Mouse (Mus musculus): Measurements from ENCODE around the gene Frmd4b. TPM values are rescaled to one million over a fixed set of nuclear protein-coding genes. Genes with fewer than 3 reads are reported as not detected.
"Not testable (repeated sequence)": the region's sequence is repeated elsewhere in the genome, so short reads cannot be mapped to it uniquely, and the experiment has no call there.

The Frmd4b gene
- polyA plus RNA-seq, 1 experiment: 6.8 TPM

DNA sequence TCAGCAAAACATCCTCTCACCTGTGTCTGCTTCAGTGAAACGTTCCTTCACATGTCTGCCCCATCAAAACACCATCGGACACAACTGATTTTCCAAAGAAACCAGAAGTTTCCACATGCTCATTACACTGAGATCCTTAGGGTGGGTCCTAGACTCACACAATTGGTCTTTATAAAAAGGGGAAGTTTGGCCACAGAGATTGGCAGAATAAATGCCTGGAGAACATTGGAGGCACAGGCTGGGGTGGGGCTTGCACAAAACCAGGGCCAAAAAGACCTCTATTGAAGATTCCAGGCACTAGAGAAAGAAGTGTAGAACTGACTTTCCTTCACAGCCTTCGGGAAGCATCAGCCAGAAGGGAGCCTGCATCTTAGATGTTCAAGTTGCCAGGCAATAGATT lies 343.6 kb downstream of the Frmd4b start:
- no peak overlapping the region for H3K4me3 ChIP-seq (ENCODE audit: control insufficient read depth, low read depth, low read length)
- no peak for TF ChIP-seq CTCF (IDR thresholded peaks at IDR 0.05; ENCODE audit: control insufficient read depth, insufficient read depth, insufficient replicate concordance, low read depth, low read length)
- no peak for TF ChIP-seq POLR2A (IDR thresholded peaks at IDR 0.05; ENCODE audit: control insufficient read depth, low read depth, low read length)
- H3K27me3 ChIP-seq (ENCODE audit: control insufficient read depth, insufficient read depth, low read length): no peaks in the 10 kb centered on the region
- H3K27ac ChIP-seq (ENCODE audit: control insufficient read depth, insufficient read depth, low read depth, low read length): no peak overlapping the region
- no peaks in the 10 kb centered on the region for H3K36me3 ChIP-seq (ENCODE audit: control insufficient read depth, insufficient read depth, low read length)
- H3K4me1 ChIP-seq (ENCODE audit: control insufficient read depth, insufficient read depth, low read length): no peaks in the 10 kb centered on the region; the same call in 1 of the 2 replicates

DNA sequence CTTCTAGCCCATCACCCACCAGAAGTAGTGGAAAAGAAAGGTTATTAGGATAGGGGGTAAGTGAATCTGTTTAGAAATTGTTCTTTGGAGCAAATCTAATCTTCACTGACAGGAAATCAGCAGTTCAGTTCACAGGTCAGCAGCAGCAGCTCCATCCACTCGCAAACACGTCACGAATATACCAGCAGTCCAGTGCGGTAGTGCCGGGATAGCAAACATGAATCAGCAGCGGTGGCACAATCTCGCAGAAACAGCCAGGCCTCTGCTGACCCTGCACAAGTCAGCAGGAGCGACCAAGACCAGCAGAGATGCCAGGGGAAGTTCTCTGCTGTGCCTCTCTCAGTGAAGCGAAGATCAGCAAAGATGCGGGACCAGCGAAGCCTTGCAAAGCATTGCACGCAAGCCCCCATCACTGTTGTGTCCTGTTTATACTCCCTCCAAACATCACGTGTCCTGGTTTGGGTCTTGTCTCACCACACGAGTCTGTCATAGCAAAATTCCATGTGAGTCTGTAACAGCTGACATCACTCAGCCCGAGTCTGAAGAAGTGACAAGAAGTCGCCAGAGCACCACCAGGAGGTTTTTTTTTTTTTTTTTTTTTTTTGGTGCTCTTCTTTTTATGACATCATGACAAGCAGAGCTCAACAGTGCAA lies 344.2 kb downstream of the Frmd4b start:
- Histone ChIP-seq H3K27me3 (ENCODE audit: control insufficient read depth, insufficient read depth, low read length) (no peaks in the 10 kb centered on the region), H3K4me1 (ENCODE audit: control insufficient read depth, insufficient read depth, low read length) (no peaks in the 10 kb centered on the region), H3K27ac (ENCODE audit: control insufficient read depth, insufficient read depth, low read depth, low read length) (no peak overlapping the region), H3K4me3 (ENCODE audit: control insufficient read depth, low read depth, low read length) (no peak overlapping the region), H3K36me3 (ENCODE audit: control insufficient read depth, insufficient read depth, low read length) (no peaks in the 10 kb centered on the region)
- TF ChIP-seq CTCF (IDR thresholded peaks at IDR 0.05; ENCODE audit: control insufficient read depth, insufficient read depth, insufficient replicate concordance, low read depth, low read length): no peak

DNA sequence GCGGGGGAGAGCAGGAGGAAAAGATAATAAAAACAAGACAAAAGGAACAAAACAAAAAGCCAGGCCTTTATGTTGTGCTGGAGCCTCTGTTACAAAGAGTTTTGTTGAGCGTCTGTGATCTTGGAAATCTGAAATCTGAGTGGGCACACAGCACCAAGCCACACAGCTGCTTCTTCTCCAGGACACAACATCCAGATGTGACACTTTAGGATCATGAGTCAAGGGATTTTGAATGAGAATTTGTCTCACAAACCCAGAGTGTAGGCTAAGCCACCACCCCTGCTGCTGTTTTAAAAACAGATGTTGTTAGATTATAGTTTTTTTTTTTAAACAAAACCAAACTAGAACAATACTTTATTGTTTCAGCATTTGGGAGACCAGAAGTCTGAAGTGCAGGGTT lies 345.0 kb downstream of the Frmd4b start:
- no peaks in the 10 kb centered on the region for H3K27me3 ChIP-seq (ENCODE audit: control insufficient read depth, insufficient read depth, low read length)
- no peak overlapping the region for H3K4me3 ChIP-seq (ENCODE audit: control insufficient read depth, low read depth, low read length)
- no peaks in the 10 kb centered on the region for H3K4me1 ChIP-seq (ENCODE audit: control insufficient read depth, insufficient read depth, low read length)
- no peak for TF ChIP-seq CTCF (IDR thresholded peaks at IDR 0.05; ENCODE audit: control insufficient read depth, insufficient read depth, insufficient replicate concordance, low read depth, low read length)
- TF ChIP-seq POLR2A (IDR thresholded peaks at IDR 0.05; ENCODE audit: control insufficient read depth, low read depth, low read length): no peak
- H3K27ac ChIP-seq (ENCODE audit: control insufficient read depth, insufficient read depth, low read depth, low read length): no peak overlapping the region
- no peaks in the 10 kb centered on the region for H3K36me3 ChIP-seq (ENCODE audit: control insufficient read depth, insufficient read depth, low read length)

DNA sequence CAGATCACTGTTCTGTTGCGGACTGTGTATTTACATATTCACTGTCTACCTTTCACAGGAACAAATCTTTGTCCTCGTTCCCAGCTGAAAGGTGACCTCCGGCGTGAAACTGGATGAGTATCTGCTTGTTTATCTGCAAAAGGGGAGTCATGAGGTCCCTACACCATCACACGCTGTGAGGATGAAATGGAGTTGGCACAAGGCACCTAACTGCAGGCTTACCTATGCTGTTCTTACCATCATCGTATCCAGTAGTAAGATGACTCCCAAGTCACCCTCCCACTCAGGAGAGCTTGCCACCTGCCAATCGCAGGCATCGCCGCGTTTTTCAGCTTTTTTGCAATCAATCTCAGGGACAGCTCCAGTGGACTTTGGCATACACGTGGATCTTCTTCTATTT lies 347.7 kb downstream of the Frmd4b start:
- no peak for TF ChIP-seq CTCF (IDR thresholded peaks at IDR 0.05; ENCODE audit: control insufficient read depth, insufficient read depth, insufficient replicate concordance, low read depth, low read length)
- no peak for TF ChIP-seq POLR2A (IDR thresholded peaks at IDR 0.05; ENCODE audit: control insufficient read depth, low read depth, low read length)
- H3K27ac ChIP-seq (ENCODE audit: control insufficient read depth, insufficient read depth, low read depth, low read length): no peak overlapping the region
- H3K36me3 ChIP-seq (ENCODE audit: control insufficient read depth, insufficient read depth, low read length): no peaks in the 10 kb centered on the region
- no peaks in the 10 kb centered on the region for H3K27me3 ChIP-seq (ENCODE audit: control insufficient read depth, insufficient read depth, low read length)
- H3K4me3 ChIP-seq (ENCODE audit: control insufficient read depth, low read depth, low read length): no peak overlapping the region
- no peaks in the 10 kb centered on the region for H3K4me1 ChIP-seq (ENCODE audit: control insufficient read depth, insufficient read depth, low read length)

DNA sequence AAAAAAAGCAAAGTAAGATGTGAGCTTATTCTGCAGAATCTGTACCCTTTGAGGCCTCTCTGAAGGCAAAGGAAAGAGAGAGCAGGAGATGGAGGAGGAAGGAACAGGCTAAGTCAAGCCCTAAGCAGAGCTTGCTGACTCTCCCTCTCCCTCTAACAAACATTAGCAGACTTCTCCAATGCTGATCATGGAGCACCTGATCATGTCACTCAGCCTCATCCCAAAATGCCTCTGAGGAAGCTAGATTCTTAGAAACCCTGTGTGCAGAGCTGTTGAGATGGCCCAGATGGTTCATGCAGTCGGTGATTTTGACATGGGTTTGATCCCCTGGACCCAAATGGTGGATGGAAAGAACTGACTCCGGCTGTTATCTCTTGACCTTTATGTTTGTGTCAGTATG lies 350.2 kb downstream of the Frmd4b start:
- Histone ChIP-seq H3K36me3 (ENCODE audit: control insufficient read depth, insufficient read depth, low read length) (no peaks in the 10 kb centered on the region), H3K4me1 (ENCODE audit: control insufficient read depth, insufficient read depth, low read length) (no peaks in the 10 kb centered on the region), H3K27me3 (ENCODE audit: control insufficient read depth, insufficient read depth, low read length) (no peaks in the 10 kb centered on the region), H3K4me3 (ENCODE audit: control insufficient read depth, low read depth, low read length) (no peak overlapping the region), H3K27ac (ENCODE audit: control insufficient read depth, insufficient read depth, low read depth, low read length) (no peak overlapping the region)
- TF ChIP-seq CTCF (IDR thresholded peaks at IDR 0.05; ENCODE audit: control insufficient read depth, insufficient read depth, insufficient replicate concordance, low read depth, low read length) (no peak), POLR2A (IDR thresholded peaks at IDR 0.05; ENCODE audit: control insufficient read depth, low read depth, low read length) (no peak)

DNA sequence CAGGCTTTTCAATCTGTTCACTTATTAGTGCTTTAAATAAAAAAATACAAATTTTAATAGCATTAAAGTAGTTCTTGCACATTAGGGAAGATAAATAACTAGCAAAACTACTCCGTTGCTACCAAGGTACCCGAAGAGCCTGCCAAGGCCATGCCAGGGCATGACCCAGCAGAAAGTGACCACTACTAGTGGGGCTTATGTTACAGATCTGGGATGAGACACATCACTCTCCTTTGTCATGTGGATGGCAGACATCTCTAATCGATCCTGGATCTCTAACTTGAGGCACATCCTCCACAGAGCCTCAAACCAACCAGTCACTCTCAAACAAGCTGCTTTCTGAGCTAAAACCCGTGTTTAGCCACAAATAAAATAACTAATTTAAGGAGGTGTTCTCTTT lies 350.7 kb downstream of the Frmd4b start:
- H3K4me1 ChIP-seq (ENCODE audit: control insufficient read depth, insufficient read depth, low read length): no peaks in the 10 kb centered on the region
- no peak for TF ChIP-seq CTCF (IDR thresholded peaks at IDR 0.05; ENCODE audit: control insufficient read depth, insufficient read depth, insufficient replicate concordance, low read depth, low read length)
- no peak for TF ChIP-seq POLR2A (IDR thresholded peaks at IDR 0.05; ENCODE audit: control insufficient read depth, low read depth, low read length)
- no peaks in the 10 kb centered on the region for H3K36me3 ChIP-seq (ENCODE audit: control insufficient read depth, insufficient read depth, low read length)
- no peak overlapping the region for H3K4me3 ChIP-seq (ENCODE audit: control insufficient read depth, low read depth, low read length)
- no peaks in the 10 kb centered on the region for H3K27me3 ChIP-seq (ENCODE audit: control insufficient read depth, insufficient read depth, low read length)
- no peak overlapping the region for H3K27ac ChIP-seq (ENCODE audit: control insufficient read depth, insufficient read depth, low read depth, low read length)

DNA sequence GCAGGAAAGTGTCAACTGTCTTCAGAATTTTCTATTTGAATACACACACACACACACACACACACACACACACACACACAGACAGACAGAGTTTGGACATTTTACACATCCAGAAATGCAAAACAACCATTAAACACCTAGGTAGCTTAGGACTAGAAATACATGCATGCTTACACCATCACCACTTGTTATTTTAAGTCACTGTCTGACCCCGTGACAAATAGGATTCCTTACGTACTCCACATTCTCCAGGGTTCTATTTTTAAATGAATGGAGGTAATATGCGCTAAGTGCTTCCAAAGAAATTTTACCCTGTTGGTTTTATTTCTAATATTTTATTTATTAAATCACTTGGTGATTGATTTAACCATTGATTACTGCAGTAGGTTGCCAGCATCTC lies 351.6 kb downstream of the Frmd4b start:
- Histone ChIP-seq H3K4me1 (ENCODE audit: control insufficient read depth, insufficient read depth, low read length) (no peaks in the 10 kb centered on the region), H3K4me3 (ENCODE audit: control insufficient read depth, low read depth, low read length) (no peak overlapping the region), H3K27me3 (ENCODE audit: control insufficient read depth, insufficient read depth, low read length) (no peaks in the 10 kb centered on the region), H3K36me3 (ENCODE audit: control insufficient read depth, insufficient read depth, low read length) (no peaks in the 10 kb centered on the region), H3K27ac (ENCODE audit: control insufficient read depth, insufficient read depth, low read depth, low read length) (no peak overlapping the region)
- TF ChIP-seq POLR2A (IDR thresholded peaks at IDR 0.05; ENCODE audit: control insufficient read depth, low read depth, low read length): no peak
- no peak for TF ChIP-seq CTCF (IDR thresholded peaks at IDR 0.05; ENCODE audit: control insufficient read depth, insufficient read depth, insufficient replicate concordance, low read depth, low read length)

DNA sequence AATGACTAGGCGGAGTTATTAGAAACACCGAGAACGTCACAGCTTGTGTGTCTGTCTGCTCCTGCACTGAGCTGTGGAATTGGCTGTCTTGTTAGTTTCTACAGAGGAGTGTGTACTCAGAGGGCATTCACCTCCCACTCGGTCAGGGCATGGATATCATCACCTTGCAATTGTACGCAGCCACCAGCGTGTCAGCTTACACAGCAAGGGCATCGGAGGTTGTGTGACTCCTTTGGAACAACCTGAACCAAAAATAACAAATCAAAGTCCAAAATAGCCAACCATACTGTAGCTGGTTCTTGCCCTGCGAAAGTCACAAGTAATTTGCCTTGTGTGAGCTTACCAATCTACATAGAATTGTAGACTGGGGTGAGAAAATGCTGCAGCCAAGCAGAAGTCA lies 352.1 kb downstream of the Frmd4b start:
- Histone ChIP-seq H3K4me3 (ENCODE audit: control insufficient read depth, low read depth, low read length) (no peak overlapping the region), H3K4me1 (ENCODE audit: control insufficient read depth, insufficient read depth, low read length) (no peaks in the 10 kb centered on the region), H3K36me3 (ENCODE audit: control insufficient read depth, insufficient read depth, low read length) (no peaks in the 10 kb centered on the region), H3K27ac (ENCODE audit: control insufficient read depth, insufficient read depth, low read depth, low read length) (no peak overlapping the region), H3K27me3 (ENCODE audit: control insufficient read depth, insufficient read depth, low read length) (no peaks in the 10 kb centered on the region)
- TF ChIP-seq POLR2A (IDR thresholded peaks at IDR 0.05; ENCODE audit: control insufficient read depth, low read depth, low read length): no peak
- no peak for TF ChIP-seq CTCF (IDR thresholded peaks at IDR 0.05; ENCODE audit: control insufficient read depth, insufficient read depth, insufficient replicate concordance, low read depth, low read length)

DNA sequence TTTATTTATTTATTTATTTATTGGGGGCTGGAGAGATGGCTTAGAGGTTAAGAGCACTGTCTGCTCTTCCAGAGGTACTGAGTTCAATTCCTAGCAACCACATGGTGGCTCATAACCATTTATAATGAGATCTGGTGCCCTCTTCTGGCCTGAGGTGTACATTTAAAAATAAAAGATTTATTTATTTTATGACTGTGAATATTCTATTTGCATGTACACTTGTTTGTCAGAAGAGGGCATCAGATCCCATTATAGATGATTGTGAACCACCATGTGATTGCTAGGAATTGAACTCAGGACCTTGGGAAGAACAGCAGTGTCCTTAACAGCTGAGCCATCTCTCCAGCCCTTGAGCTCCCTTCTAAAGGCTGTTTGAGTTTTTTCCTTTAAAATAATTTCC lies 353.6 kb downstream of the Frmd4b start:
- H3K27ac ChIP-seq (ENCODE audit: control insufficient read depth, insufficient read depth, low read depth, low read length); H3K4me3 ChIP-seq (ENCODE audit: control insufficient read depth, low read depth, low read length); H3K36me3 ChIP-seq (ENCODE audit: control insufficient read depth, insufficient read depth, low read length); H3K27me3 ChIP-seq (ENCODE audit: control insufficient read depth, insufficient read depth, low read length); H3K4me1 ChIP-seq (ENCODE audit: control insufficient read depth, insufficient read depth, low read length): not testable (repeated sequence)
